Mouse (Mus musculus): ENCODE data around the gene Gsta2. TPM values are rescaled to one million over a fixed set of nuclear protein-coding genes. Genes with fewer than 3 reads are reported as not detected.
A peak's percentile ranks its signal among the peaks of the same experiment; 100 is the strongest.
"Not testable (repeated sequence)": the region's sequence is repeated elsewhere in the genome, so short reads cannot be mapped to it uniquely, and the experiment has no call there.

Gene Gsta2
- total RNA-seq, 4 experiments from 2014 or later, result not detected

DNA sequence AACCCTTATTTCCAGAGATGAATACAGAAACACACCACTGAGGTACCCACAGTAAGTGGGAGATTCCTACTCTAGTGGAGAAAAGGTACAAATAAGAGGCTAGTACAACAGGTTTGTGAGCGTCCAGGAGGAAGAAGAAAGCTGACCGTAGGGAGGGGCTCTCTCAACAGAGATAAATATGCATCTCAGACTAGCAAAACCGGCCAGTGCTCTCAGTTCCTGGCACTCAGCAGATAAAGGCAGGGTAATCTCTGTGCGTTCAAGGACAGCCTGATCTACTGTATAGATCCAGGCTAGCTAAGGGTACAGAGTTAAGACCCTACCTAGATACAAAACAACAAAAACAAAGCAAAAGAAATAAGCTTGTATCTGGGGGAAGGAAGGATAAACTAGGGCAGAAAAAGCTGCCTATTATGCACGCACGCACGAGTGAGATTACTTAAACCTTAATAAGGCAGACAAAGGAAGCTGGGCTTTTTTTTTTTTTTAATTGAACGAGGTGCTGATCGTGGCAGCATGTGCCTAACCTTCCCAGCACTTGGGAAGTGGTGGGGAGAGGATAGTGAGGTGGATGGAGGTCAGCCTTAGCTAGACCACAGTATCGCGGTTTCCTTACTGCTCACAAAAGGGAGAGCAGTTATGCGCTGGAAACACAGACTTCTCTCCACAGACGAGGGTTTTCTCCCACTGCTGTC is 10.4 kb upstream of the Gsta2 start:
- DNase-seq (ENCODE audit: low spot score in 2 of 2), result no peak

DNA sequence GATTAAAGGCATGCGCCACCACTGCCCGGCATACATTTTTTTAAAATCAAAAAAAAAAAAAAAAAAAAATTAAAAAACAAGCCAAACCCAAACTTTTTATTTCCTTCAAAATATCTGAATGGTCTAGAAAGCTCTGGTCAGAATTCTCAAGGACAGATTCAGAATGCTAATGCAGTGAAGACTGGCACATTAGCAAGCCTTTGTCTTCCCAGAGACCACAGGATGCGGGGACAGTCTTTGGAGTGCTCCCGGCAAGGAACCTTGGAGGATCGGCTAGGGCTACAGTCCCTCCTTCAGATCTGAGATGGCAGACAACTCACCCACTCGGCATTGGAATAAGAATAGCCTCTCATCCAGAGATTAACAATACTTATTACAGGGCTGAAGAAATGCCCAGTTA is 9.1 kb upstream of the Gsta2 start:
- DNase-seq (ENCODE audit: low spot score in 2 of 2), result no peak

DNA sequence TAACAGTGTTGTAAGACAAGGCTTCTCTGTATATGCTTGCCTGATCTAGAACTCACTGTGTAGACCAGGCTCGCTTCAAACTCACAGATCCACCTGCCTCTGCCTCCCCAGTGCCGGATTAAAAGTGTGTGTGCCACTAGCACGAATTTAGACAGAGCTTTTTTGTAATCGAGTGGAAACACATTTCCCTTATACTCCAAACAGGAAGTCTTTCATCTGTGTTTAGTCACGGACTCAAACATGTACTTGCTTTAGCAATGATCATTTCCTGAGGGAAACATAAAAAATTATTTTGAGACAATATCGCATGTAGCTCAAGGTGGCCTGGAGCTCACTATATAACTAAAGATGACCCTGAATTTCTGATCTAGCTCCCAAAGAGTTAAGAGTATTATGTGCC is 7.8 kb upstream of the Gsta2 start:
- no peak for DNase-seq (ENCODE audit: low spot score in 2 of 2)

DNA sequence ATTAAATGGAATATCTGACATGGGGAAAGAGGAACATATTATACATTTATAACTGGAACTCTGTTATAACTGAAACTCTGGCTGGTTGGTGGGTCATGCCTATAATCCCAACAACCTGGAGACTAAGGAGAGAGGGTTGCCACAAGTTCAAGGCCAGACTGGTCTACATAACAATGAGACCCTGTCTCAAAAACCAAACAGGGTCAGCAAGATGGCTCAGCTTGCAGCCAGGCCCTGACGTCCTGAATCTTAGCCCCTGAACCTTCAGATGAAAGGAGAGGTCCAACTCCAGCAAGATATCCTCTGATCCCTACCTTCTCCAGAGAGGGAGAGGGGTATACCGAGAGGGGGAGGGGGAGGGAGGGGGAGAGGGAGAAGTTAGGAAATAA is 4.9 kb upstream of the Gsta2 start:
- no peak for DNase-seq (ENCODE audit: low spot score in 2 of 2)

DNA sequence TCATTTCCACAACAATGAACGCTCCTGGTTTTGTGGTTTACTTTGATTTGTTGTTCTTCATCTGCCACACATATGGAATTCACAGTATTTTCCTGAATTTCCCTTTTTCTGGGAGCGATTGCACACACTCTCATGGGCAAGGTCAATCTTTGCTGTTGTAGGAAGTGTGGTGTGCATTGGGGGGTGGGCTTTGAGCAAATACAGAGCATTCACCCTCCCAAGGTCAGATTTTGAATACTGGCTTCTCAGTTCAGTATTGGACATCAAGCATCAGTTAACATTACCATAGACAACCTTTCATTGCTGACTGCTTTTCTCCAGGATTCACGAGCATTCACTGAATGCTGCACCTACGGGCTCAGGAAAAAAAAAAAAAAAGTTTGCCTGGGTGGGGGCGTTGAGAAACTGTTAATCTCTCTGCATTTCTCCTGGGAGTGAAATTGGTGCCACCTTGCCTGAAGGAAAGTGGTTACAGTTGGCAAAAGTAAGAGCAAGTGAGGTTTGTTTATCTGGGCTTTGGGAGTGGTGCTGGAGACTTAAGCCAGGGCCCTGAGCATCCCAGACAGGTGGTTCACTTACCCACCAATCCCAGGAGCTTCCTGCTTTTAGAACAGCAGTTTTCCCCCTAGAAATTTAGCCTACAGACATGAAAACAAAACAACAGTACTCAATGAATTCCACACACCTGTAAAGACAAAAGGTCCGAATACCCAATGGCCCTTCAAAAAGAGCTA is 4.3 kb upstream of the Gsta2 start:
- no peak for DNase-seq (ENCODE audit: low spot score in 2 of 2)

DNA sequence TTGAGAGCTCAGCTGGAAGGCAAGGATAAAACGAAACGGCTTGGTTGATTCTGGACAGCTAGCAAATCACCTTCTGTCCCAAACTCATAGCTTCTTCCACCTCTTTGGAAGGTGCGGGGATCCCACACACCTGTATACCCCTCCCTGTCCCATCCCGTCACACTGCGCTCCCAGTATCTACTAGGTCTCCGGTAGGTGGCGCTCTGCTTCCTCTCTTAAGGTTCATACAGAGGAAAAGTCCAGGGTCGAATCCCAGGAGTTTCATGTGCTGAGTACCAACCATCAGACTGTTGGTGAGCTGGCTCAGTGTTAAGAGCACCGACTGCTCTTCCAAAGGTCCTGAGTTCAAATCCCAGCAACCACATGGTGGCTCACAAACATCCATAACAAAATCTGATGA is 2.5 kb upstream of the Gsta2 start:
- DNase-seq (ENCODE audit: low spot score in 2 of 2), result peak in 1 of 2 experiments; percentile 6

DNA sequence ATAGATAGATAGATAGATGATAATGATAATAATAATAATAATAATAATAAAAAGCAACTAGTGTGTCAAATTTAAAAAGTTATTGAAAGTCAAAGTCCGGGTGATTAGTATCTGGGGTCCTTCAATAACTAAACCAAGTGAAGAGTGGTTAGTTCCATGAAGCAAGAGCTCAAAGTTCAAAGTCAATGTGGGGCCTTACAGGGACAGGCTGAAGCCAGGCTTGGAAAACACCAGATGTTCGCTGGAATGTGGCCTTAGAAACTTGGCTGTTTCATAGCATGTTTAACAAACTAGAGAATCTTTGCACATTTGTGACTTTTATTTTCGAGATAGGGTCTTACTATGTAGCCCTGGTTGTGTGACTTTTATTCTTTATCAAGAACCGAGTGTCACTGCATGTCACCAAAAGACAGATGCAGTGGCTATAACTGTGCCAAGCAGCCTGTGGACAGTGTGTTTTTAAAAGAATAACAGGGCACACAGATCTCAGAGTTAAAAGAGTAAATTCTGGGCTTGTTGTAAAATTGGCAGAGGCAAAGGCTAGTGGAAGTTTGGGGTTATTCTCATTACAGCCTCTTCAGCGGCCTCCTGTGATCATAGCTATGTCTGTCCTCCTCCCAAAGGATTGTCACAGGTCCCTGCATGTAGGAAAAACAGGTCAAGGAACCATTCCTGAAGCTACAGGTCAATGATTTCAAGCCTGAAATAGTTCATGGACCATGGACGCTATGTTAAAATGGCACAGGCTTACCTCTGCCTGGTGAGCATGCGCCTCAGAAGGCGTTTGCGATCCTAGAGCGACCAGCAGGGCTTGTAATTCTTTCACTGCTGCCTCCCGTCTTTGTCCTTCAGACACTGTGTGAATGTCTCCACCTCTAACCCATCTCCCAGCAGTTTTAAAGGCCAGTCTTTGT is 666 bp downstream of the Gsta2 start:
- no peak for DNase-seq (ENCODE audit: low spot score in 2 of 2)

DNA sequence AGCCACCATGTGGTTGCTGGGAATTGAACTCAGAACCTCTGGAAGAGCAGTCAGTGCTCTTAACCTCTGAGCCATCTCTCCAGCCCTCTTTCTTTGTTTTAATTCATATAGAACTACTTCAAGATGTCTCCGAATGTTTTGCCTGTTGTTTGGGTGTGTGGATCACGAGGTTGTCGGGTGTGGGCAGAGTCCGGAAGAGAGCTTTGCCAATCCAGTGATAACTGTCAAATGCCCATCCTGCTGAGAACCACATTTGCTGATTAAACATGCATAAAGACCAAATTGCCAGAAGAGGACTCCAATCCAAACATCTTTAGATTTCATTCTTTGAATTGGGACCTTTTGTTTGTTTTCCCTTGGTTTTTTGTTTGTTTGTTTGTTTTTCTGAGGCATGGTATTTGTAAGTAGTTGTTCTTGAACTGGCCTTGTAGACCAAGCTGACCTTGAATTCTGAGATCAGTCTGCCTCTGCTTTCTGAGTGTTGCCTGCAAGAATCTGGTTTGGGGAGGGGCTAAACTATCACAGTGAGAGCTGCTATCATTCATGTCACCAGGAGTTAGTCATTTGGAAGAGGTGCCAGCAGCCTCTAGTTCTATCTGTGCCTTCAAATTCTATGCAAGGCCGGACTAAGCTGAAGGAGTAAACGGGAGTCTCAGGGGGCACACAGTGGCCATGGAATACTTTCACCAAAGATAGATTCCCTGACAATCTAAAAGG is 3.9 kb downstream of the Gsta2 start:
- no peak for DNase-seq (ENCODE audit: low spot score in 2 of 2)

DNA sequence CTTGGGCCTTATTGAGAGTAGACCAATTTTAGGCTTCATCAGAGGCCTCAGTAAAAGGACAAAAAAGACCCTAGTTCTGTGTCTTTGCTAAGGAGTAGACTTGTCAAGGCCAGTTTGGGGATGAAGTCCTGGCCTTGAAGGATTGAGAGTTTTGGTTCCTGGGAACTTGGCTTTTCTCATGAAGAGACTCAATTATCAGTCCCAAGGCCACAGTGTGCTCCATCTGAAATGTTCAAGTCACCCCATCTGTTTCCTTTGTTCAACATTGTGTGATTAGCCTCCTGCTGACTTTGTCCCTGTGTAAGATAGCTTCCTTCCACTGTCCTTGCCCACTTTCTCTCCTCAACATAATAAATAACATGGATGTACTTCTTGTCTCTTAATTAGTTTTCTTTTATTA is 5.6 kb downstream of the Gsta2 start:
- DNase-seq (ENCODE audit: low spot score in 2 of 2), result not testable (repeated sequence)

DNA sequence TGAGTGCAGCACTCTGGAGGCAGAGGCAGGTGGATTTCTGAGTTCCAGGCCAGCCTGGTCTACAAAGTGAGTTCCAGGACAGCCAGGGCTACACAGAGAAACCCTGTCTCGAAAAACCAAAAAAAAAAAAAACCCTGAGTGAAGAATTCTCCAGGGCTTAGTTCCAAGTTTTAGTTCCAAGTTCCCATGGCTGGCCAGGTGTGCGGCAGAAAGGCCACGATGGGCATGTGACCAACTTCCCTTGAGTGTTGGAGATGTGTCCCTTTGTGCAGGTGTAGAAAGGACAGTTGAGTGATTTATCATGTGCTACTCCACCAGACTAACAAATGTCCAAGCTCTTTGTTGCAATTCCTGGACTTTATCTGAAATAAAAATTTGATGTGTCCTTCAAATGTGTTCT is 6.4 kb downstream of the Gsta2 start:
- not testable (repeated sequence) for DNase-seq (ENCODE audit: low spot score in 2 of 2)

DNA sequence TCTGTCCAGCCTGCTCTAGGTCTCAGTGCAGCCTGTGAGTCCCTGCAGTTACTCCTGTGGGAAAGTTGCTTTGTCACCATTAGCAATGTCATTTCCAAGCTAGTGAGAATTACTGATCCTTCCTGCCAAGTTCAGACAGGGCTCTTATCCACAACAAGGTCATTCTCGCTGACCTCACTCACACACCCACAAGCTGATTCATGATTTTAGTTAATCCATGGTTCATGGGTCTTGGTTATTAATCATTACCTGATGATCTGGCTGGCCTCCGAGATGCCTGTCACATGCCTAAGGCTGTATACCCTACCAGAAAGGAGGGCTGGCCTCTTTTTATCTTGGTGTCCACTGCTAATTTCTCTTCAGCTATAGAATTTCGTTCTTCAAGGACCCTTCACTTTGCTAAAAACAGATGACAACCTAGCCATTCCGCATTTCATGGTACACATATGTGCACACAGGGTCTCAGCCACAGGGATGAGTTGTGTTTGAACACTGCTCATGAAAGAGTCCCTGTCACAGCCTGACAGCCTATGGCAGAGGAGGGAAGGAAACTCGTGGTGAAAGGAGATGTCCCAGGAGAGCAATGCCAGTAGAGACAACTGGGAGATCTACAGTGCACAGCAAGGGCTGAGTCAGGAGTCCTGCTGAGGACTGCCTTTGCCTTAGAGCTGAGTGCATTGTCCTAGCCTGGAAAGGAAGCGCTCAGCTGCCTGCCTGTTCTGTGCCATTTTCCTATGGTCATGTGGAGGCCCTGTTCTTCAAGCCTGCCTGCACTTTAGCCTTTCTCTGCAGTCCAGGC is 7.2 kb downstream of the Gsta2 start:
- not testable (repeated sequence) for DNase-seq (ENCODE audit: low spot score in 2 of 2)

DNA sequence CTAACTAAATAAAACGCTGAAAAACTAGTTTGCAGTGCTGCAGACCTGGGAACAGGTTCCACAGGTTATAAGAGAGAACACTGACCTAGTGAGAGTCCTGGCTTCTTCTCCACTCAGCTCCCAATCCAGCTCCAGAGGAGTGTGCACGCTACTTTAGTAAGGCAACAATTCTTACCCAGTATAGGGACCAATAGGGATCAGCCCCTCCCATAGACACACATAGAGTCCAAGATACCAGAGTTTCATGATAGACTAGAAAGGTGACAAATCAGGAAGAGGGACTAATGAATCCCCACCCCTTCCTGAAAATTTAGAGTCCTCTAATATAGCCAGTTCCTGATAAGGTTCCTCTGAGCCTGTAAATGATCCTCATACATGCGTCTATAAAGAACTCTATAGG is 8.6 kb downstream of the Gsta2 start:
- DNase-seq (ENCODE audit: low spot score in 2 of 2), result no peak

DNA sequence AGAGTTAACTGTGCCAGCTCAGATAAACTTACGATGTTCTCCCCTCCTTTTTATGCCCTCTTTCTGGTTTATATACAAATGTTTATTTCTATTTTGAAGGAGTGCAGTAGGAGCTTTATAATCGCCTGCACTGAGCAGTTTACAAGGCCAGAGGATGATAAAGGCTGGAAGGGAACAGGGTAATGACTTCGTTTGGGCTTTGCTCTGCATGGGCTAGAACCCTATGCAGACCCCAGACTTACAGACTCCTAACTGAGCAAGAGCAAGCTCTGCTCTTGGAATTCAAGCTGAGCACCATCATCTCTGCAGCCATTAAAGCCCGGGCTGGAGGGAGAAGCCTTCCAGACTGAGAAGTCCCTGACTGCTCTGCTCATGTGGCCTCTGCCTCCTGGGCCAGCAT is 10.4 kb downstream of the Gsta2 start:
- not testable (repeated sequence) for DNase-seq (ENCODE audit: low spot score in 2 of 2)

DNA sequence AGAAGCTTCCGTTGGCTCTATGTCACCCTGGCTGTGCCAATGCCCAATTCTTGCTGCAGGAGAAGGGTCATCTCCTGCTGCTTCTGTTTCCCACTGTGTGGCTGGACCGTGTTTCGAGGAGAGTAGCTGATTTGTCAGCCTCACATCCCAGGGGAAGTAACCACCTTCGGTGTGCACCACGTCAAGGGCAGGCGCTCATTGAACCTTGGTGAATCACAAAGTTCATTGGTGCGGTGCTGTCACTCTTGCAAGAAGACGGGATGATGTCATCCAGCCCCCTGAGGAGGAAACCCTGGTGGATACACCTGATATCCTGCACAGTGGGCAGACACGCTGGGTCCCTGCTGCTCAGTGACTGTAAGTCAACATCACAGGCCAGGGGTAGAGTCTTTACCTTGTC is 12.5 kb downstream of the Gsta2 start:
- DNase-seq (ENCODE audit: low spot score in 2 of 2), result not testable (repeated sequence)

DNA sequence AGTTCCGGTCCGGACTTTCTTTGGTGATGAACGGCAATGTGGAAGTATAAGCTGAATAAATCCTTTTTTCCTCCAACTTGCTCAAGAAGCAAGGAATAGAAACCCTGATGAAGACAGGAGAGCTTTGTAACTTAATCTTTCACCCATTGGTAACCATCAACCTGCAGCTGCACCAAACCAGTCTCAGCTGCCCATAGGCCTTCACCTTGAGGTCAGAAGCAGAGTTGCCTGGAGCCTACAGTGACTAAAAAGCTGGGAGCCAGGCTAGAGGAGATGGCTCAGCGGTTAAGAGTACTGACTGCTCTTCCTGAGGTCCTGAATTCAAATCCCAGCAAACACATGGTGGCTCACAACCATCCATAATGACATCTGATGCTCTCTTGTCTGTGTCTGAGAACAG is 13.1 kb downstream of the Gsta2 start:
- not testable (repeated sequence) for DNase-seq (ENCODE audit: low spot score in 2 of 2)

DNA sequence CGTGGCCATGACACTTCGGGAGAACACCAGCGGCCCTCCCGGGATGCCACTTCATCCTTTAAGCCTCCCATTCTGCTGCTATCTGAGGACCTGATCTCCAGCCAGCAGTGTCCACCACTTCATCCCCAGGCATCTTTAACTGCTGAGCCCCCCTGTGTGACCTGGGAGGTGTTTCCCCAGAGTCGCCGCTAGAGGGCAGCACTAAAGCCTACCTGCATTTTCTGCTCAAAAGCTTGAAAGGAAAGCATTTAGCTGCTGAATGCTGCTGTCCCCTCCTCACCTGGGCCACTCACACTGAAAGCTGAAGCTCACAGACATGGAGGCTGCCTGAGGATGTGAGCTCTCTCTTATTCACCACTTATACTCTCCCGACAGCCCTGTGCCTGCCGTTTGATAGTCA is 15.3 kb downstream of the Gsta2 start:
- DNase-seq (ENCODE audit: low spot score in 2 of 2), result peak in 1 of 2 experiments; percentile 6

DNA sequence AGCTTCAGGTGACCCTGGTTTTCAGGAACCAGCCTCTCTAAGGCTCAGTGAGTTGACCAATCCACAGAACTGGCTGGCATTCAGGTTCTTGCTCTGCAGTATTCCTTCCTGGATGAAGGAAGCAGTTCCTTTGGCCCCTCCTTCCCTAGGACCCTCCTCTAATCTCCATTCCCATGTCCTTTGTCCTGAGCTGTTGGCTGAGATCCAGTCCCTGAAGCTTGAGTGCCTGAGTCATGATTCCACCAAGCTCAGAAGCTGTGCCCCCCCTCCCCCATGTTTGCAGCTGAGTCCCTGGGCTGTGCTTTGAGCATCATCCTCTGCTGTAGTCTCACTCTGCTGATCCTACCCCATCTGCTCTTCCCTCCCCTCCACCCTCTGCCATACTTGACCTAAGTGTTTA is 18.5 kb downstream of the Gsta2 start:
- DNase-seq (ENCODE audit: low spot score in 2 of 2), result not testable (repeated sequence)

DNA sequence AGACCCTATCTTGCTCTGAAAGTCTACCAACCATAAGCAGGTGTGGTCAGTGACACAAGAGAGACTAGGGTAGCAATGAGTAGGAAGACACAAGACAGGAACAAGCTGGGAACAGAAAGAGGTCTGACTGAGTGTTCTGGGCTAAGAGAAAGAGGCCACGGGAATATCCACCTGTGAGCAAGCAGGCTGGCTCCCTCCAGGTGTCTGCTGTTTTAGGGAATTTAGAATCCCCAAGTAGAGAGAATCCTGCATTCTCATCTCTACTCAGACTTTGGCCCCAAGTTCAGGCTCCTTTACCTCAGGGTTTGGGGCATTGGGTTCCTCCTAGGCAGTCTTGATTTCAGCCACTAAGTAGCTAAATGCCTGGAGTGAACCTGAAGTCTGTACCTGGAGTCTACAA is 28.3 kb downstream of the Gsta2 start, which contains the start of gene Omt2b:
Gene Omt2b (plus strand): TSS at position 301 of the 400 bp plus-strand sequence.
- not testable (repeated sequence) for DNase-seq (ENCODE audit: low spot score in 2 of 2)

DNA sequence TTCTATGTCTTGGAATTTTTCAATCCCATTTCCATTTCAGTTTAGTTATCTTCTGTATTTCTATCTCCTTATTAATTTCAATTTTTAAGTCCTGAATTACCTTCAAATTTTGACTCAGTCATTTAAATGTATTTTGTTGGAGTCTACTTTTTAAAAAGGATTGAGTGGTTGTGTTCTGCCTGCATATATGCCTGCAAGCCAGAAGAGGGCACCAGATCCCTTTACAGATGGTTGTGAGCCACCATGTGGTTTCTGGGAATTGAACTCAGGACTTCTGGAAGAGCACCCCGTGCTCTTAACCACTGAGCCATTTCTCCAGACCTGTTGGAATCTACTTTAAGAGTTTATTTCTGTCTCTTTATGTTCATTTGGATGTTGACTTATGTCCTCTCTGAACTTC is 36.1 kb downstream of the Gsta2 start:
- DNase-seq (ENCODE audit: low spot score in 2 of 2), result no peak

DNA sequence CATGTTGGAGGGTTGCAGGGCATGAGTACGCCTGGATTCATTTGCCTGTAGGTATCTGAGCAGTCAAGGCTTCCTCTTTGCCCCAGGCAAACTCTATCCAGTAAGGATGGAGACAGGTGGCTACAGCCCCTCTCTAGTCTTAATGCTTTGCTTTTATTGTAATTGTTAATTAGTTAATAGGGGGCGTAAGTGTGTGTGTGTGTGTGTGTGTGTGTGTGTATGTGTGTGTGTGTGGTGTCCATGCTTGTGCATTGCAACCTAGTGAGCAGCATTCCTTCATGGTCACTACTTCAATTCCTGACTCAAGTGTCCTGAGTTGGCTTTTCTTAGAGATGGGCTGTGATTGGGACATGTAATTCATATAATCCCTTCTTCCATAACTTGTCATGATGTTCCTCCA is 40.9 kb downstream of the Gsta2 start, which contains the start of gene Omt2a:
Gene Omt2a (minus strand): TSS at position 101 of the 400 bp plus-strand sequence.
- no peak for DNase-seq (ENCODE audit: low spot score in 2 of 2)
